Mouse (Mus musculus): ENCODE measurements around the gene Platr17.
"Not testable (repeated sequence)": the region's sequence is repeated elsewhere in the genome, so short reads cannot be mapped to it uniquely, and the experiment has no call there.

Gene Platr17

GRCm38 (mm10) chr17:33903911-33904651, 854 bp upstream of the Platr17 start:
- not testable (repeated sequence) for DNase-seq

GRCm38 (mm10) chr17:33908331-33909076, 3.6 kb downstream of the Platr17 start:
- peak; percentile 45 to 52 for DNase-seq

GRCm38 (mm10) chr17:33909077-33909868, 4.3 kb downstream of the Platr17 start, which contains the start of gene Daxx:
Gene Daxx (plus strand): TSS chr17:33909414.
- DNase-seq: peak; percentile 98 to 99

- no peak for DNase-seq
These were observed 4.9 kb downstream of the Platr17 start for GRCm38 (mm10) chr17:33909869-33910250.

- DNase-seq: peak; percentile 42 to 53
These were observed 5.6 kb downstream of the Platr17 start for GRCm38 (mm10) chr17:33910346-33911051.

- no peak for DNase-seq
These were observed 6.3 kb downstream of the Platr17 start for GRCm38 (mm10) chr17:33911052-33911812.

- no peak for DNase-seq
These were observed 7.0 kb downstream of the Platr17 start for GRCm38 (mm10) chr17:33911813-33912414.

- DNase-seq: no peak
These were observed 8.3 kb downstream of the Platr17 start for GRCm38 (mm10) chr17:33913264-33913663.

- DNase-seq: no peak
These were observed 9.0 kb downstream of the Platr17 start for GRCm38 (mm10) chr17:33913905-33914304.

GRCm38 (mm10) chr17:33914969-33915391, 10.0 kb downstream of the Platr17 start:
- DNase-seq: no peak

- peak; percentile 89 to 91 for DNase-seq
These were observed 10.8 kb downstream of the Platr17 start, which contains the start of the genes Tapbp and Zbtb22 for GRCm38 (mm10) chr17:33915671-33916250. Gene Tapbp (plus strand): TSS chr17:33915899. Gene Zbtb22 (plus strand): TSS chr17:33915904.

- DNase-seq: no peak
These were observed 11.4 kb downstream of the Platr17 start for GRCm38 (mm10) chr17:33916294-33916693.

- DNase-seq: no peak
These were observed 12.1 kb downstream of the Platr17 start for GRCm38 (mm10) chr17:33916847-33917655.

- DNase-seq: no peak
These were observed 12.8 kb downstream of the Platr17 start for GRCm38 (mm10) chr17:33917656-33918292.

- DNase-seq: peak in 1 of 2 experiments; percentile 29
These were observed 13.6 kb downstream of the Platr17 start for GRCm38 (mm10) chr17:33918293-33919203.

- DNase-seq: peak; percentile 89 to 93
These were observed 14.7 kb downstream of the Platr17 start for GRCm38 (mm10) chr17:33919351-33920281.
